Mouse (Mus musculus): ENCODE data around the gene 1700029P11Rik.
A peak's percentile ranks its signal among the peaks of the same experiment; 100 is the strongest.

DNA sequence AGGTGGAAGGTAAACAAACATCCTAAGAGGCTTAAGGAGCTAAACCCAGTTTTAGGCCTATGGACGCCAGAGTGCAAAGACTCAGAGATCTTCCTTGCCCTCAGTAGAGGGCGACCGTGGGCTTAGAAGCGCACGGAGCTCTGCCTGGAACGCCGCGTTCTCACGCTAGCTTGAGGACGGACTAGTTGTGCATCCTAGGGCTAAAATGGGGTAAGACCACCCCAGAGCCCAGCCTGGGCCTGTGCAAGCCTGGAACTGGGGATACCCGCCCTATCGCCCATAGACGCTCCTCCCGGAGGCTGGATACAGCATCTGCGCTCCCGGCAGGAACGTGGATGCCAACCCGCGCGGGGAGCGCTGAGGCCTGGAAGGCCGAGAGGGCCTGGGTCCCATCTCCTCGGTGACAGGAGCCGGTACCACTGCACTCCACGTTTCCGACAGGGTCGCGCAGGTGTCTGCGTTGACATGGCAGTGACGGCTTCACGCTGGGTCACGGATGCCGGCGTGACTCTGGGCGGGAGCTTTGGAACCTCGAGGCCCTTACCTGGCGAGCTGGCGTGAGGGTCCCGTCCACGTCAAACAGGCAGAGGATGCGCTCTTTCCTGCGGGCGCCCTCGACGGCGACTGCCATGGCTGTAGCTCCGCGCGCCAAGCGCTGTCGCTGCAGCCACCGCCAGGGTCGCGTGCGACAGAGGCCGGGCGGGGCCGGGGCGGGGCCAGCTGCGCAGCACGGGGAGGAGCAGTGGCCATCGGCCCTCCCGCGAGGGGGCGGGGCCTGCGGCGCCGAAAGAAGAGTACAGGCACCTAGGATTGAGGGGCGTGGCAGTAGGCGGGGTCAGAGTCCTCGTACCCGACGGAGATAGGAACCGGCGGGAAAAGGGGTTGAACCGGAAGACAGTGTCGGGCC lies 19.9 kb upstream of the 1700029P11Rik start, which contains the start of gene Pmm1:
- TF ChIP-seq POLR2A (IDR thresholded peaks at IDR 0.05; ENCODE audit: control insufficient read depth, low read depth, low read length) (peak; percentile 48; the same call in 1 of the 2 replicates), CTCF (IDR thresholded peaks at IDR 0.05; ENCODE audit: control insufficient read depth, insufficient read depth, insufficient replicate concordance, low read depth, low read length) (peak; percentile 66; the same call in 1 of the 2 replicates)

Data from testis, adult 2 months (tissue).